Mouse (Mus musculus): Measurements from ENCODE around the gene Zscan4e. TPM values are rescaled to one million over a fixed set of nuclear protein-coding genes. Genes with fewer than 3 reads are reported as not detected.
"Not testable (repeated sequence)": the region's sequence is repeated elsewhere in the genome, so short reads cannot be mapped to it uniquely, and the experiment has no call there.

The Zscan4e gene
- polyA plus RNA-seq (2015; fragmentation: Nextera tagmentation; extraction: Ambion mirVana): not detected in 2 replicates

DNA sequence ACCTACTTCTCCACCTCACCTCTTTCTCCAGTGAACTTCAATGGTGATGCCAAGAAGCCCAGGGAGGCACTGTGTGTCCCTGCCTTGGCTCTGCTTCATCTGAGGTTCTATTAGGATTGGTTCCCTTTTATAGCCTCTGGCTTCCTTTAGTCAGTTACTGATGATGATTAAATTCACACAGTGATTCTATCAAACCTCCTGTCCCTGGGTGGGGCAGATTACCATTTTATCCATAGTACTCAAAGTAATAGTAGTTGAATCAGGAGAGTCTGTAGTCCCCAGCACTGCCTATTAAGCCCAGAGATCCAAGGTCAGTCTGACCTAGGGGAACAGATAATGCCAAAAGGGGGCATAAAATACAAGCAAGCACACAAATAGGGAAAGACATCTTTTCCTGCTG is at the start of gene Zscan4e:
Zscan4e (minus strand) TSS at position 101 of the 400 bp plus-strand sequence.
- H3K27me3 ChIP-seq (replicated peaks; ENCODE audit: control insufficient read depth, insufficient read depth, low read length); ATAC-seq; H3K9ac ChIP-seq (ENCODE audit: low read depth, low read length); H3K36me3 ChIP-seq (ENCODE audit: control insufficient read depth, insufficient read depth, low read length); H3K27ac ChIP-seq (ENCODE audit: low read depth, low read length); H3K9me3 ChIP-seq (ENCODE audit: control insufficient read depth, low read length); H3K4me1 ChIP-seq (ENCODE audit: control insufficient read depth, insufficient read depth, low read depth, low read length); H3K4me3 ChIP-seq (ENCODE audit: low read length); H3K4me2 ChIP-seq (ENCODE audit: low read length): not testable (repeated sequence)

Small RNAs within 50 kb of the gene (microRNA-seq; reads per million reads assigned to microRNA genes)
- not detected for gene Gm23087
- gene Gm26248: not detected

Other genes starting within 250 kb of the Zscan4e start
- gene Zscan4-ps1, start 241.0 kb downstream of the Zscan4e start, polyA plus RNA-seq (2015; fragmentation: Nextera tagmentation; extraction: Ambion mirVana): not detected in 2 replicates
- not detected in 2 replicates for gene Zscan4d, start 144.5 kb downstream of the Zscan4e start, polyA plus RNA-seq (2015; fragmentation: Nextera tagmentation; extraction: Ambion mirVana)
- gene Zscan4f, start 87.2 kb upstream of the Zscan4e start, polyA plus RNA-seq (2015; fragmentation: Nextera tagmentation; extraction: Ambion mirVana): not detected in 2 replicates
- not detected in 2 replicates for gene Zscan4-ps2, start 203.6 kb upstream of the Zscan4e start, polyA plus RNA-seq (2015; fragmentation: Nextera tagmentation; extraction: Ambion mirVana)

Measured in hindbrain, embryonic 16.5 days (tissue).